Mouse (Mus musculus): ENCODE measurements around the gene Cyth1. TPM values are rescaled to one million over a fixed set of nuclear protein-coding genes. Genes with fewer than 3 reads are reported as not detected.
A peak's percentile ranks its signal among the peaks of the same experiment; 100 is the strongest.

The Cyth1 gene
- total and polyA plus RNA-seq, 3 experiments, result 49.7 to 108 (median 79.7) TPM

GRCm38 (mm10) chr11:118146446-118146845, 101.9 kb downstream of the Cyth1 start:
- peaks cover 0 to 4% of the 10 kb centered on the region in 2 experiments for H3K36me3 ChIP-seq (replicated peaks in 1 of 2; ENCODE audit: control insufficient read depth in 1 of 2, insufficient read depth in 1 of 2, low read length in 1 of 2)
- dilution Hi-C loops (cut with MboI; ENCODE audit: extremely low pct_ligation_motif_present, extremely low pct_unique_long_range_greater_than_20kb, low sequenced_read_pairs) (no loop called here), in situ Hi-C loops (cut with MboI; ENCODE audit: low pct_ligation_motif_present, low pct_unique_long_range_greater_than_20kb, low sequenced_read_pairs) (no loop called here)
- no peaks in the 10 kb centered on the region for H3K27me3 ChIP-seq (replicated peaks)
- H3K4me2 ChIP-seq (ENCODE audit: insufficient read depth, low read depth, poor library complexity, severe bottlenecking), result 0 out of 2 replicates have a peak overlapping the region, but pooled peaks have one; percentile 14
- TF ChIP-seq EP300 (IDR thresholded peaks at IDR 0.05; ENCODE audit: low read length) (no peak), MYC (IDR thresholded peaks at IDR 0.05; ENCODE audit: low read depth, low read length) (0 out of 2 replicates have a peak, but pooled peaks have one; percentile 9), KAT2A (IDR thresholded peaks at IDR 0.05; ENCODE audit: insufficient replicate concordance, low read length) (no peak), BHLHE40 (IDR thresholded peaks at IDR 0.05; ENCODE audit: low read depth, low read length) (peak; percentile 32; the same call in 1 of the 2 replicates), ETS1 (conservative IDR thresholded peaks at IDR 0.05; ENCODE audit: low read depth, low read length) (no peak), E2F4 (IDR thresholded peaks at IDR 0.05; ENCODE audit: insufficient replicate concordance, low read depth, low read length) (no peak), NRF1 (IDR thresholded peaks at IDR 0.05; ENCODE audit: low read depth, low read length) (0 out of 2 replicates have a peak, but pooled peaks have one; percentile 6), SMC3 (IDR thresholded peaks at IDR 0.05; ENCODE audit: low read depth, low read length) (no peak)
- peak overlapping the region; percentile 42; the same call in 1 of the 2 replicates for H3K27ac ChIP-seq (ENCODE audit: insufficient read depth, low read depth)
- peak overlapping the region; percentile 54 to 64 (median 56) for H3K4me3 ChIP-seq (replicated peaks in 1 of 3; ENCODE audit: low read depth in 2 of 3, low read length in 2 of 3, poor library complexity in 1 of 3)
- peaks cover 10% of the 10 kb centered on the region for H3K9me3 ChIP-seq (replicated peaks; ENCODE audit: low read length)
- peak overlapping the region; percentile 35; the same call in 1 of the 2 replicates for H3K9ac ChIP-seq (ENCODE audit: insufficient read depth, low read depth)
- no peak for DNase-seq (ENCODE audit: extremely low read depth)
- H3K79me2 ChIP-seq (replicated peaks; ENCODE audit: control insufficient read depth, extremely low read depth, insufficient read depth, poor library complexity, severe bottlenecking), result no peaks in the 10 kb centered on the region
- H3K4me1 ChIP-seq (ENCODE audit: control insufficient read depth in 1 of 2, insufficient read depth in 2 of 2), result peaks cover 21 to 22% of the 10 kb centered on the region in 2 experiments

DNA sequence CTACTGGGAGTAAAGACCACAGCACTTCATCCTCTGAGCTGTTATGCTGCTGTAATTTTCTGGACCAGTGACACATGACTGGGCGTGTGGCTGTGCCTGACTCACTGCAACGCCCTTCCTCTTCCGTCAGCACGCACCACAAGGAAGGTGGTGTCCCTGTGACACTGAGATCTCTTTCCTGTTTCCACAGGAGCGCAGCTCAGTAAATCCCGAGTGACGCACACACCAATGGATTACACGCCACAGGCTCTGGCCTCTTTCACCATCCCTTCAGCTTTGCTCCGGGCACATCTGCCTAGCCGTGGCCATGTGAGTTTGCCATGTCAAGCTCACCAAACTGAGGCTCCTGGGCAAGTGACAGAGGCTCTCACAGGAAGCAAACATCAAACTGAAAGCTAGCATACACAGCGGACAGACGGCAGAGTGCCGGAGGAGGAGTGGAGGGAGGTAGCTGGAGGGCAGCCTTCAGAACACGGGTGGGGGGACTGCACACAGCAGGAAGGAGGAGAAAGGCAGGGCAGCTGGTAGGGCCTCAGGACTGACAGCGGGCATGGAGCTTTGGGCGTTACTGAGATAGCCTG, 102.5 kb downstream of the Cyth1 start:
- Histone ChIP-seq H3K4me3 (replicated peaks in 1 of 3; ENCODE audit: low read depth in 2 of 3, low read length in 2 of 3, poor library complexity in 1 of 3) (peak overlapping the region; percentile 54 to 64 (median 56)), H3K27ac (ENCODE audit: insufficient read depth, low read depth) (peak overlapping the region; percentile 42)
- dilution Hi-C loops (cut with MboI; ENCODE audit: extremely low pct_ligation_motif_present, extremely low pct_unique_long_range_greater_than_20kb, low sequenced_read_pairs), result no loop called here
- TF ChIP-seq ETS1 (conservative IDR thresholded peaks at IDR 0.05; ENCODE audit: low read depth, low read length) (peak; percentile 81), MXI1 (IDR thresholded peaks at IDR 0.05; ENCODE audit: low read depth, low read length) (peak; percentile 78; the same call in 1 of the 2 replicates), RAD21 (IDR thresholded peaks at IDR 0.05; ENCODE audit: low read depth, low read length) (no peak), CHD1 (IDR thresholded peaks at IDR 0.05; ENCODE audit: low read depth, low read length) (no peak), POLR2AphosphoS2 (IDR thresholded peaks at IDR 0.05; ENCODE audit: low read depth, low read length) (peak; percentile 80; the same call in 1 of the 2 replicates), SIN3A (IDR thresholded peaks at IDR 0.05; ENCODE audit: low read length) (peak; percentile 90; the same call in 1 of the 2 replicates), ELF1 (IDR thresholded peaks at IDR 0.05; ENCODE audit: low read depth, low read length) (peak; percentile 86), TCF12 (IDR thresholded peaks at IDR 0.05; ENCODE audit: low read depth, low read length) (peak; percentile 74; the same call in 1 of the 2 replicates), IRF4 (IDR thresholded peaks at IDR 0.05; ENCODE audit: low read depth, low read length) (peak; percentile 23; the same call in 1 of the 2 replicates), CTCF (conservative IDR thresholded peaks at IDR 0.05 in 1 of 2, IDR thresholded peaks at IDR 0.05 in 1 of 2; ENCODE audit: low read depth in 2 of 2, low read length in 2 of 2) (no peak), USF1 (IDR thresholded peaks at IDR 0.05; ENCODE audit: low read depth, low read length) (peak; percentile 61), HCFC1 (IDR thresholded peaks at IDR 0.05; ENCODE audit: low read depth, low read length) (peak; percentile 71), MAZ (IDR thresholded peaks at IDR 0.05; ENCODE audit: low read depth, low read length) (no peak), CHD2 (IDR thresholded peaks at IDR 0.05; ENCODE audit: low read length) (no peak), EP300 (IDR thresholded peaks at IDR 0.05; ENCODE audit: low read length) (peak; percentile 52; the same call in 1 of the 2 replicates), GABPA (IDR thresholded peaks at IDR 0.05; ENCODE audit: insufficient replicate concordance, low read depth, low read length) (no peak), KAT2A (IDR thresholded peaks at IDR 0.05; ENCODE audit: insufficient replicate concordance, low read length) (no peak), RCOR1 (conservative IDR thresholded peaks at IDR 0.05; ENCODE audit: low read depth, low read length) (no peak; the same call in 1 of the 2 replicates), NRF1 (IDR thresholded peaks at IDR 0.05; ENCODE audit: low read depth, low read length) (no peak; the same call in 1 of the 2 replicates), NELFE (IDR thresholded peaks at IDR 0.05; ENCODE audit: low read depth, low read length) (peak; percentile 83), UBTF (IDR thresholded peaks at IDR 0.05; ENCODE audit: low read depth, low read length) (peak; percentile 56; the same call in 1 of the 2 replicates), MAX (IDR thresholded peaks at IDR 0.05; ENCODE audit: low read length) (peak; percentile 84), PAX5 (IDR thresholded peaks at IDR 0.05; ENCODE audit: low read length) (no peak), JUN (IDR thresholded peaks at IDR 0.05; ENCODE audit: insufficient read depth, low read depth, low read length) (no peak), USF2 (conservative IDR thresholded peaks at IDR 0.05; ENCODE audit: low read depth, low read length) (0 out of 2 replicates have a peak, but pooled peaks have one; percentile 36), MAFK (IDR thresholded peaks at IDR 0.05; ENCODE audit: insufficient replicate concordance, low read length) (no peak), SMC3 (IDR thresholded peaks at IDR 0.05; ENCODE audit: low read depth, low read length) (no peak)

More for the DNA sequence above, 102.5 kb downstream of the Cyth1 start:
- Histone ChIP-seq H3K27me3 (replicated peaks) (no peaks in the 10 kb centered on the region), H3K9ac (ENCODE audit: insufficient read depth, low read depth) (peak overlapping the region; percentile 35), H3K9me3 (replicated peaks; ENCODE audit: low read length) (peaks cover 4% of the 10 kb centered on the region), H3K36me3 (replicated peaks in 1 of 2; ENCODE audit: control insufficient read depth in 1 of 2, insufficient read depth in 1 of 2, low read length in 1 of 2) (peaks cover 0 to 4% of the 10 kb centered on the region in 2 experiments), H3K4me1 (ENCODE audit: control insufficient read depth in 1 of 2, insufficient read depth in 2 of 2) (peaks cover 21 to 22% of the 10 kb centered on the region in 2 experiments), H3K4me2 (ENCODE audit: insufficient read depth, low read depth, poor library complexity, severe bottlenecking) (peak overlapping the region; percentile 14; the same call in 1 of the 2 replicates), H3K79me2 (replicated peaks; ENCODE audit: control insufficient read depth, extremely low read depth, insufficient read depth, poor library complexity, severe bottlenecking) (no peaks in the 10 kb centered on the region)
- DNase-seq (ENCODE audit: extremely low read depth), result peak; percentile 94
- in situ Hi-C loops (cut with MboI; ENCODE audit: low pct_ligation_motif_present, low pct_unique_long_range_greater_than_20kb, low sequenced_read_pairs), result no loop called here
